Mouse (Mus musculus): ENCODE measurements around the gene Lrrc8d.

DNA sequence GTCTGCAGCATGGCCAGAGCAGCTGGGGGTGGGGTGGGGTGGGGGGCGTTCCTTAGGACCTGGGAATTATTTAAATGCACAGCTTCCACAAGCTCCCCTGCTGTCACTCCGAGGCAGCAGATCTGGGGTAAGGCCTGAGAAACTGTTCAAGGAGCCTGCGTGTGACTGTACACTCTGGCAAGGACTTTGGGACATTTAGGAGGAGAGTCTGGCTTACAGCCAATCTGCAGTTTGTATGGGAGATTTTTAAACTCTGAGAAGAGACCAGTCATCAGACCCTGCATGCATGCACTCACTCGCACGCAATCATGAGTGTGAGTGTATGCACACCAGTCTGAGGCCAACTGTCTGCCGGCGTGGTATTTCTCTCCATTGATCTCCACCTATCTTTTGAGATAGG lies 17.5 kb downstream of the Lrrc8d start:
- no peak for TF ChIP-seq CTCF (IDR thresholded peaks at IDR 0.05; ENCODE audit: borderline replicate concordance, control insufficient read depth, extremely low read depth, insufficient read depth, low read length, poor library complexity)
- TF ChIP-seq POLR2A (IDR thresholded peaks at IDR 0.05; ENCODE audit: control insufficient read depth, extremely low read depth, insufficient read depth, low read length, poor library complexity), result no peak

Data from thymus, adult 2 months (tissue).